Mouse (Mus musculus) brain, embryonic 14.5 days (tissue): ENCODE results near the gene Rbbp5.

Experiments
- CTCF ChIP-seq: fragments of 200-500 bp; IDR thresholded peaks from 2 replicates; pipeline ENCODE4 v1.5.1; 2012; ENCODE audit warnings: inconsistent platforms, mild to moderate bottlenecking, moderate library complexity, borderline replicate concordance; ENCODE audit not compliant: insufficient read depth, insufficient read length; ENCODE audit errors: extremely low read depth
- POLR2A ChIP-seq: fragments of 200-500 bp; IDR thresholded peaks from 2 replicates; pipeline ENCODE4 v1.6.1; 2012; ENCODE audit warnings: mild to moderate bottlenecking, inconsistent platforms, borderline replicate concordance; ENCODE audit not compliant: poor library complexity, insufficient read depth, insufficient read length, severe bottlenecking; ENCODE audit errors: extremely low read depth

DNA sequence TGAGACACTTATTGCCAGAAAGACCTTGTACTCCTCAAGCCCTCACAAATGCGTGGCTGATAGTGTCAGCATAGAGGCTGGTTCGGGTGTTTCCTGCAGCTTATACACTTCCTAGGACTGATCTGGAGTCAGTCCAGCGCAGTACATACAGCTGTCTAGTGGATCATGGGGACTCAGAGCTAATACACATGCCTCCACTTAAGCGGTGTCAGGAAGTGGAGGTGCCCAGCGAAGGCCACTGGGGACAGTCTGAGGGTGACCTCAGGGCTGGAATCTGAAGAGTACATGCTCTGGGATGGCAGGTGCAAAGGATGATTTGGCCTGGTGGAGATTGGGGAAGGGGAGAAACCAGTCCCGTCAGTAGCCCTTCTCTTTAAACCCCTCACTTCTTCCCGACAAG, 63.5 kb downstream of the Rbbp5 start:
- no peak for TF ChIP-seq POLR2A
- no peak for TF ChIP-seq CTCF
